Comparison of ENCODE assay signal across 10 mouse cellular contexts in the genomic region with DNA sequence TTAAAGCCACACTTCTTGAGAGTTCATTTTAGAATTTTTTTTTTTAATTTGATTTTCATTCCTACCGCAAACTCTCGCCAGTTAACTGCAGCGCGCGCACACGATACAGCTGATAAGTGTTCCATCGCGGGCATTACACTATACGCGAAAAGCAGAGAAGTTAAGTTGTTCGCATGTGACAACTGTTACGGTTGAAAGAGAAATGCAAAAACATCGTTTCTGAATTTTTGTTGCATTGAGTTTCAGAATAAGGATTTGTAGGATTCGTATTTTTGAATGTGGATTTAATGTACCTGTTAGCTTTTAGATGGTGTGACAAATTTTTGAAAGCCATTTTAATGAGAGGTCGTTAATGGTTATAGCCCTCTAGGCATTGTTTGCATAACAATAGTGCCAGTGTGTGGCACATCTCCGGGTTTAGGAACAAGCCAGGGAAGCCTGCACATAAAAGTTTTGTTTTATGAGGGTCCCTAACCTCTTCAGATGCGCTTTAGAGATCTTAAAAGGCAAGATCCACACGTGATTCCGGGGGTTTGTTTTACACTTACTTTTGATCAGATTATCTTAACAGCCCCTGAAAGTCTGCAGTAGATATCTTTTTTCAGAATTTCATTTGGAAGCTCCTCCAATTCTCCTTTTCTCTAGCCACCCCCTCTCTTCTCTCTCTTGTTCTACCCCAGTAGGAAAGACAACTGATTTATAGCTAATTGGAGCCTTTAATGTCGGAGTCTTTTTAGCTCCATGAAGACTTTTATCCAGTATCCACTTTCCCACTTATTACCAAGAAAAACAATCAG. TPM values are rescaled to one million over a fixed set of nuclear protein-coding genes. Genes with fewer than 3 reads are reported as not detected.
DNase-seq lines count a peak whose midpoint lies in the region; ATAC-seq and TF ChIP-seq lines count a peak whose summit lies in the region.
"Had no signal": no experiment of that assay in that cellular context is flagged by ENCODE, and none has a peak within 500 bp of the region (broad histone marks: within the 10 kb centered on the region; RNA-seq: fewer than 3 reads in every experiment).

No protein-coding gene starts in this region.

- WGBS in kidney, postnatal 0 days, result 3% methylated on average over 20 of the region's 20 CpGs
- 38% methylated on average over 20 of the region's 20 CpGs for WGBS in kidney, adult 2 months
- 8% methylated on average over 20 of the region's 20 CpGs for WGBS in heart, postnatal 0 days

- no peak overlapping the region for H3K27ac ChIP-seq in kidney, postnatal 0 days
- no peak overlapping the region for H3K27ac ChIP-seq in kidney, adult 2 months (ENCODE audit: insufficient read depth, low read depth, low read length)
- no peak overlapping the region for H3K27ac ChIP-seq in heart, postnatal 0 days (ENCODE audit: low read depth)

- peak overlapping the region; percentile 75 for H3K4me2 ChIP-seq in kidney, postnatal 0 days (ENCODE audit: low read length)
- H3K4me2 ChIP-seq in heart, postnatal 0 days (ENCODE audit: low read depth, low read length), result peak overlapping the region; percentile 66; the same call in 1 of the 2 replicates

- peak overlapping the region; percentile 73; the same call in 1 of the 2 replicates for H3K9ac ChIP-seq in kidney, postnatal 0 days (ENCODE audit: low read depth, low read length)
- H3K9ac ChIP-seq in heart, postnatal 0 days (replicated peaks; ENCODE audit: low read depth, low read length), result no peak overlapping the region

- no peak for TF ChIP-seq CTCF in kidney, postnatal 0 days (IDR thresholded peaks at IDR 0.05; ENCODE audit: low read depth)
- TF ChIP-seq CTCF in kidney, adult 2 months (conservative IDR thresholded peaks at IDR 0.05; ENCODE audit: insufficient read depth, insufficient read length, low read depth, low read length), result no peak
- no peak for TF ChIP-seq CTCF in heart, postnatal 0 days (IDR thresholded peaks at IDR 0.05; ENCODE audit: low read depth)

- no peaks in the 10 kb centered on the region for H3K9me3 ChIP-seq in kidney, postnatal 0 days (replicated peaks; ENCODE audit: low read length)
- no peaks in the 10 kb centered on the region for H3K9me3 ChIP-seq in heart, postnatal 0 days (replicated peaks; ENCODE audit: control insufficient read depth, low read length)

- TF ChIP-seq POLR2A in kidney, adult 2 months (IDR thresholded peaks at IDR 0.05; ENCODE audit: low read depth, low read length), result no peak

- peak; percentile 22 for DNase-seq in CD4-positive, CD25-positive, alpha-beta regulatory T cell, adult 2 months (ENCODE audit: low read depth, low spot score)
- peak; percentile 89 for DNase-seq in kidney, postnatal 0 days (ENCODE audit: low spot score)
- DNase-seq in kidney, adult 2 months, result no peak
- DNase-seq in heart, postnatal 0 days (ENCODE audit: low spot score), result peak; percentile 13
- DNase-seq in retina, embryonic 14.5 days (ENCODE audit: low spot score), result peak; percentile 52
- DNase-seq in left cerebral cortex, adult 8-10 months (ENCODE audit: low spot score in 2 of 2), result no peak
- no peak for DNase-seq in urinary bladder, postnatal 25 days (ENCODE audit: low spot score)

- H3K36me3 ChIP-seq in kidney, postnatal 0 days (ENCODE audit: insufficient read depth, low read length), result no peaks in the 10 kb centered on the region
- no peaks in the 10 kb centered on the region for H3K36me3 ChIP-seq in kidney, adult 2 months (ENCODE audit: control insufficient read depth, insufficient read depth, low read length)
- no peaks in the 10 kb centered on the region for H3K36me3 ChIP-seq in heart, postnatal 0 days (replicated peaks; ENCODE audit: control insufficient read depth, insufficient read depth, low read length)

- peak overlapping the region; percentile 66 for H3K4me3 ChIP-seq in kidney, postnatal 0 days (replicated peaks; ENCODE audit: low read depth, low read length)
- H3K4me3 ChIP-seq in kidney, adult 2 months (ENCODE audit: insufficient read depth, low read depth, low read length), result no peak overlapping the region
- peak overlapping the region; percentile 51 for H3K4me3 ChIP-seq in heart, postnatal 0 days (ENCODE audit: low read depth, low read length)
- H3K4me3 ChIP-seq: myocyte had no signal

- no peak for ATAC-seq in CD4-positive, CD25-positive, alpha-beta regulatory T cell, adult 4 months
- ATAC-seq in kidney, postnatal 0 days (replicated peaks; ENCODE audit: low FRiP score, low read depth), result no peak
- no peak for ATAC-seq in heart, postnatal 0 days (ENCODE audit: insufficient read depth, low read depth)

- no peak for TF ChIP-seq EP300 in heart, postnatal 0 days (IDR thresholded peaks at IDR 0.05; ENCODE audit: low read depth)

- H3K27me3 ChIP-seq in kidney, postnatal 0 days (ENCODE audit: insufficient read depth, low read length), result no peaks in the 10 kb centered on the region
- H3K27me3 ChIP-seq in kidney, adult 2 months (replicated peaks; ENCODE audit: control insufficient read depth, insufficient read depth, low read length), result peaks cover 16% of the 10 kb centered on the region
- H3K27me3 ChIP-seq in heart, postnatal 0 days (ENCODE audit: control insufficient read depth, insufficient read depth, low read length), result peaks cover 73% of the 10 kb centered on the region

- H3K4me1 ChIP-seq in kidney, postnatal 0 days (replicated peaks; ENCODE audit: insufficient read depth, low read length), result no peaks in the 10 kb centered on the region; the same call in 1 of the 2 replicates
- H3K4me1 ChIP-seq in kidney, adult 2 months (ENCODE audit: control insufficient read depth, insufficient read depth, low read length), result no peaks in the 10 kb centered on the region
- no peaks in the 10 kb centered on the region for H3K4me1 ChIP-seq in heart, postnatal 0 days (ENCODE audit: control insufficient read depth, insufficient read depth)

RNA-seq across cellular contexts. Expression of a gene that starts 1.6 kb away (rescaled TPM):
- not detected for polyA plus RNA-seq in CD4-positive, CD25-positive, alpha-beta regulatory T cell, adult 4 months (2017; shearing (Covaris generic))
- 177 and 178 TPM in 2 replicates for polyA plus RNA-seq in kidney, postnatal 0 days (2015; fragmentation: Nextera tagmentation; extraction: Ambion mirVana)
- 8.7 and 9.0 TPM in 2 replicates for polyA plus RNA-seq in kidney, adult 2 months (2012; rRNA removed)
- total RNA-seq in heart, postnatal 0 days (2014; rRNA removed; ENCODE audit: low replicate concordance), result 21.3 and 26.6 TPM in 2 replicates
- 25.7 and 26.2 TPM in 2 replicates for polyA plus RNA-seq in heart, postnatal 0 days (2015; fragmentation: Nextera tagmentation; extraction: Ambion mirVana)
- total RNA-seq in left cerebral cortex, adult 8-10 months (2022), result 10 to 100 TPM in 3 of 4 experiments, 1 to 10 TPM in 1; 8.2 to 12.1 (median 11.3) TPM
- total RNA-seq: common myeloid progenitor, adult 5-6 weeks had no signal

RNA-seq across cellular contexts. Expression of a gene that starts 48.7 kb away (rescaled TPM):
- polyA plus RNA-seq in CD4-positive, CD25-positive, alpha-beta regulatory T cell, adult 4 months (2017; shearing (Covaris generic)), result under 1 TPM in 1 of 2 experiments, not detected in 1; 0.31 TPM
- 0.04 and 0.29 TPM in 2 replicates for polyA plus RNA-seq in kidney, postnatal 0 days (2015; fragmentation: Nextera tagmentation; extraction: Ambion mirVana)
- 0.11 and 0.27 TPM in 2 replicates for polyA plus RNA-seq in kidney, adult 2 months (2012; rRNA removed)
- 1.1 TPM in 1 of 2 replicates, not detected in the other for total RNA-seq in heart, postnatal 0 days (2014; rRNA removed; ENCODE audit: low replicate concordance)
- 0.15 TPM in 1 of 2 replicates, not detected in the other for polyA plus RNA-seq in heart, postnatal 0 days (2015; fragmentation: Nextera tagmentation; extraction: Ambion mirVana)
- total RNA-seq in left cerebral cortex, adult 8-10 months (2022), result 1 to 10 TPM; 2.1 to 3.6 (median 2.7) TPM

Comparison
In these comparisons a context has a peak if more than half of its experiments do, and no peak if none do; other contexts are left out.
1. DNase-seq: peak in CD4-positive, CD25-positive, alpha-beta regulatory T cell, adult 2 months (single experiment), kidney, postnatal 0 days (single experiment), heart, postnatal 0 days (single experiment) and retina, embryonic 14.5 days (single experiment); none in kidney, adult 2 months (single experiment), left cerebral cortex, adult 8-10 months (0 of 2) and urinary bladder, postnatal 25 days (single experiment).